Mouse (Mus musculus) liver, embryonic 12.5 days (tissue): ENCODE measurements at regions not wholly inside any gene's neighbourhood (a gene's known extent, or its start where the extent isn't known, plus 50 kb on each side); places are given as distances from the start of the nearest gene placed in this dataset.

Source experiments
- ATAC-seq: fragments of 200-750 bp; cut with Nextera tagmentation; 2 replicates; pipeline ENCODE4 v1.8.0; 2017; ENCODE audit warnings: moderate number of reproducible peaks, mild to moderate bottlenecking, moderate library complexity
- H3K27ac ChIP-seq: fragments of 300-500 bp; sonication (generic); 2 replicates; pipeline ENCODE4 v1.5.1; 2016; ENCODE audit warnings: mild to moderate bottlenecking
- H3K27me3 ChIP-seq: fragments of 300-500 bp; sonication (generic); replicated peaks from 2 replicates; pipeline ENCODE4 v1.6.1; 2016; ENCODE audit warnings: mild to moderate bottlenecking, moderate library complexity
- H3K36me3 ChIP-seq: fragments of 300-500 bp; sonication (generic); 2 replicates; pipeline ENCODE4 v1.6.1; 2016; ENCODE audit warnings: mild to moderate bottlenecking, moderate library complexity
- H3K4me1 ChIP-seq: fragments of 300-500 bp; sonication (generic); 2 replicates; pipeline ENCODE4 v1.6.1; 2016
- H3K4me2 ChIP-seq: fragments of 300-500 bp; sonication (generic); 2 replicates; pipeline ENCODE4 v1.6.1; 2016; ENCODE audit warnings: mild to moderate bottlenecking, moderate library complexity
- H3K4me3 ChIP-seq: fragments of 300-500 bp; sonication (generic); 2 replicates; pipeline ENCODE4 v1.5.1; 2016; ENCODE audit warnings: mild to moderate bottlenecking, moderate library complexity
- H3K9ac ChIP-seq: fragments of 300-500 bp; sonication (generic); 2 replicates; pipeline ENCODE4 v1.6.1; 2016; ENCODE audit warnings: mild to moderate bottlenecking, moderate library complexity
- H3K9me3 ChIP-seq: fragments of 300-500 bp; sonication (generic); replicated peaks from 2 replicates; pipeline ENCODE4 v1.6.1; 2016; ENCODE audit warnings: mild to moderate bottlenecking, moderate library complexity
- WGBS: fragments of 180-500 bp; shearing (Covaris S2); methylation state at CpG from one replicate; pipeline ENCODE4 v1.1.7; 2016; ENCODE audit not compliant: insufficient replicate concordance; 5-methylcytosine and 5-hydroxymethylcytosine counted together

GRCm38 (mm10) chr6:84408513-84408912 is 185.2 kb downstream of the Cyp26b1 start:
- Histone ChIP-seq H3K27me3 (peaks cover 8% of the 10 kb centered on the region; the same call in 1 of the 2 replicates), H3K9me3 (no peaks in the 10 kb centered on the region), H3K9ac (no peak overlapping the region), H3K36me3 (no peaks in the 10 kb centered on the region), H3K4me3 (no peak overlapping the region), H3K4me2 (no peak overlapping the region), H3K27ac (no peak overlapping the region), H3K4me1 (no peaks in the 10 kb centered on the region)
- ATAC-seq = no peak
- WGBS = 59% methylated on average over 5 of the region's 5 CpGs

- Histone ChIP-seq H3K36me3 (no peaks in the 10 kb centered on the region), H3K9me3 (no peaks in the 10 kb centered on the region), H3K4me2 (no peak overlapping the region), H3K27me3 (peaks cover 8% of the 10 kb centered on the region; the same call in 1 of the 2 replicates), H3K27ac (no peak overlapping the region), H3K4me3 (no peak overlapping the region), H3K4me1 (no peaks in the 10 kb centered on the region), H3K9ac (no peak overlapping the region)
- ATAC-seq = no peak
- WGBS = 11% methylated on average over 6 of the region's 6 CpGs
Measured at GRCm38 (mm10) chr6:84407773-84408172, 185.9 kb downstream of the Cyp26b1 start.

- no peak overlapping the region for H3K4me3 ChIP-seq
- no peak for ATAC-seq
- H3K4me1 ChIP-seq = no peaks in the 10 kb centered on the region
- H3K9me3 ChIP-seq = no peaks in the 10 kb centered on the region
- no peak overlapping the region for H3K4me2 ChIP-seq
- no peaks in the 10 kb centered on the region for H3K36me3 ChIP-seq
- 41% methylated on average over 4 of the region's 4 CpGs for whole genome bisulfite sequencing
- no peak overlapping the region for H3K27ac ChIP-seq
- H3K9ac ChIP-seq = no peak overlapping the region
- peaks cover 9% of the 10 kb centered on the region; the same call in 1 of the 2 replicates for H3K27me3 ChIP-seq
Measured at GRCm38 (mm10) chr6:84404695-84405094, 189.0 kb downstream of the Cyp26b1 start.

GRCm38 (mm10) chr6:84402431-84402830 is 191.3 kb downstream of the Cyp26b1 start:
- no peak overlapping the region for H3K4me2 ChIP-seq
- H3K4me3 ChIP-seq = no peak overlapping the region
- H3K4me1 ChIP-seq = no peaks in the 10 kb centered on the region
- WGBS = 56% methylated on average over 2 of the region's 2 CpGs
- no peak overlapping the region for H3K9ac ChIP-seq
- no peaks in the 10 kb centered on the region for H3K9me3 ChIP-seq
- no peak for ATAC-seq
- no peaks in the 10 kb centered on the region for H3K36me3 ChIP-seq
- H3K27ac ChIP-seq = no peak overlapping the region
- peaks cover 13% of the 10 kb centered on the region; the same call in 1 of the 2 replicates for H3K27me3 ChIP-seq

GRCm38 (mm10) chr6:84394496-84395090 is 199.1 kb downstream of the Cyp26b1 start:
- Histone ChIP-seq H3K4me3 (no peak overlapping the region), H3K9me3 (no peaks in the 10 kb centered on the region), H3K36me3 (no peaks in the 10 kb centered on the region), H3K4me2 (no peak overlapping the region), H3K27ac (no peak overlapping the region), H3K4me1 (peaks cover 30% of the 10 kb centered on the region), H3K27me3 (0 out of 2 replicates have a peak, but pooled peaks cover 3% of the 10 kb centered on the region), H3K9ac (no peak overlapping the region)
- WGBS = 70% methylated on average over 6 of the region's 6 CpGs
- no peak for ATAC-seq

- Histone ChIP-seq H3K4me2 (peak overlapping the region; percentile 40), H3K4me1 (peaks cover 30% of the 10 kb centered on the region), H3K27ac (no peak overlapping the region), H3K9ac (no peak overlapping the region), H3K4me3 (no peak overlapping the region), H3K36me3 (no peaks in the 10 kb centered on the region), H3K9me3 (no peaks in the 10 kb centered on the region), H3K27me3 (no peaks in the 10 kb centered on the region)
- WGBS = 46% methylated on average over 9 of the region's 9 CpGs
- peak; percentile 56 for ATAC-seq
Measured at GRCm38 (mm10) chr6:84393519-84394231, 200.0 kb downstream of the Cyp26b1 start.

GRCm38 (mm10) chr6:84392752-84393511 is 200.8 kb downstream of the Cyp26b1 start:
- peak; percentile 84 for ATAC-seq
- WGBS = 56% methylated on average over 14 of the region's 14 CpGs
- Histone ChIP-seq H3K27ac (peak overlapping the region; percentile 47), H3K4me1 (peaks cover 30% of the 10 kb centered on the region), H3K9me3 (no peaks in the 10 kb centered on the region), H3K36me3 (no peaks in the 10 kb centered on the region), H3K4me2 (peak overlapping the region; percentile 40), H3K9ac (no peak overlapping the region), H3K4me3 (0 out of 2 replicates have a peak overlapping the region, but pooled peaks have one; percentile 2), H3K27me3 (peaks cover 2% of the 10 kb centered on the region; the same call in 1 of the 2 replicates)

- ATAC-seq = no peak
- 75% methylated on average over 3 of the region's 3 CpGs for WGBS
- H3K36me3 ChIP-seq = no peaks in the 10 kb centered on the region
- peaks cover 9% of the 10 kb centered on the region; the same call in 1 of the 2 replicates for H3K27me3 ChIP-seq
- no peak overlapping the region for H3K27ac ChIP-seq
- H3K4me3 ChIP-seq = no peak overlapping the region
- H3K4me2 ChIP-seq = no peak overlapping the region
- peaks cover 28% of the 10 kb centered on the region for H3K4me1 ChIP-seq
- no peak overlapping the region for H3K9ac ChIP-seq
- no peaks in the 10 kb centered on the region for H3K9me3 ChIP-seq
Measured at GRCm38 (mm10) chr6:84391016-84391415, 202.7 kb downstream of the Cyp26b1 start.

- Histone ChIP-seq H3K9ac (0 out of 2 replicates have a peak overlapping the region, but pooled peaks have one; percentile 4), H3K4me1 (peaks cover 14% of the 10 kb centered on the region), H3K36me3 (no peaks in the 10 kb centered on the region), H3K9me3 (no peaks in the 10 kb centered on the region), H3K27me3 (peaks cover 22% of the 10 kb centered on the region; the same call in 1 of the 2 replicates), H3K4me3 (no peak overlapping the region), H3K27ac (no peak overlapping the region), H3K4me2 (0 out of 2 replicates have a peak overlapping the region, but pooled peaks have one; percentile 5)
- WGBS = 8% methylated on average over 10 of the region's 10 CpGs
- ATAC-seq = peak; percentile 65
Measured at GRCm38 (mm10) chr6:84385696-84386095, 208.0 kb downstream of the Cyp26b1 start.

GRCm38 (mm10) chr6:84383718-84384117 is 210.0 kb downstream of the Cyp26b1 start:
- 57% methylated on average over 3 of the region's 3 CpGs for WGBS
- H3K4me3 ChIP-seq = no peak overlapping the region
- H3K9me3 ChIP-seq = no peaks in the 10 kb centered on the region
- H3K4me2 ChIP-seq = no peak overlapping the region
- H3K4me1 ChIP-seq = peaks cover 14% of the 10 kb centered on the region
- ATAC-seq = no peak
- H3K9ac ChIP-seq = no peak overlapping the region
- H3K27ac ChIP-seq = no peak overlapping the region
- no peaks in the 10 kb centered on the region for H3K36me3 ChIP-seq
- peaks cover 30% of the 10 kb centered on the region; the same call in 1 of the 2 replicates for H3K27me3 ChIP-seq

- H3K36me3 ChIP-seq = no peaks in the 10 kb centered on the region
- no peak overlapping the region for H3K4me2 ChIP-seq
- 59% methylated on average over 3 of the region's 3 CpGs for WGBS
- peaks cover 32% of the 10 kb centered on the region; the same call in 1 of the 2 replicates for H3K27me3 ChIP-seq
- H3K4me1 ChIP-seq = peaks cover 14% of the 10 kb centered on the region
- no peak overlapping the region for H3K9ac ChIP-seq
- ATAC-seq = no peak
- no peak overlapping the region for H3K4me3 ChIP-seq
- no peak overlapping the region for H3K27ac ChIP-seq
- no peaks in the 10 kb centered on the region for H3K9me3 ChIP-seq
Measured at GRCm38 (mm10) chr6:84383141-84383540, 210.6 kb downstream of the Cyp26b1 start.

GRCm38 (mm10) chr6:84381571-84381970 is 212.1 kb downstream of the Cyp26b1 start:
- Histone ChIP-seq H3K36me3 (no peaks in the 10 kb centered on the region), H3K9ac (no peak overlapping the region), H3K4me1 (peaks cover 14% of the 10 kb centered on the region), H3K9me3 (no peaks in the 10 kb centered on the region), H3K27me3 (peaks cover 33% of the 10 kb centered on the region; the same call in 1 of the 2 replicates), H3K27ac (no peak overlapping the region), H3K4me2 (no peak overlapping the region), H3K4me3 (no peak overlapping the region)
- WGBS = 56% methylated on average over 10 of the region's 10 CpGs
- ATAC-seq = no peak
